Comparison of ENCODE assay signal across 22 mouse cellular contexts in the genomic region with DNA sequence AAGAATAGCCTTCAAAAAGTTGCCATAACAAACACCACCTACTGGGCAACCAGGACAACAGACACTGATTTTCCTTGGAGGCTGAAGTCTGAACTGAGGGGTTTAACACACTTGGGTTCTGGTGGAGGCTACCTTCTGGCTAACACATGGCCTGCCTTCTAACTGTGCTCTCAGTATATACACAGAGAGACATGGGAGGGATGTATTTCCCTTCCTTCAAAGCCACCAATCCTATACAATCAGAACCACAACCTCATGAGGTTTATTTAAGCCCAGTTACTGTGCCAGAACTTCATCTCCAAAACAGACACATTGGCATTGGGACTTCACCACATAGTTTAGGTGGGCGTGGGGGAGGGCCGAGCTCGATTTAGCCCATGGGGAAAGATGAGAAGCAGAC. TPM values are rescaled to one million over a fixed set of nuclear protein-coding genes. Genes with fewer than 3 reads are reported as not detected.
DNase-seq lines count a peak whose midpoint lies in the region; ATAC-seq and TF ChIP-seq lines count a peak whose summit lies in the region.
"Had no signal": no experiment of that assay in that cellular context is flagged by ENCODE, and none has a peak within 500 bp of the region (broad histone marks: within the 10 kb centered on the region; RNA-seq: fewer than 3 reads in every experiment).

No protein-coding gene starts in this region.

- peak; percentile 16; the same call in 1 of the 2 replicates for ATAC-seq in frontal cortex, adult (ENCODE audit: low TSS enrichment)
- ATAC-seq: forebrain, embryonic 15.5 days had no signal

- no peaks in the 10 kb centered on the region for H3K36me3 ChIP-seq in myocyte (ENCODE audit: control insufficient read depth, insufficient read depth)
- H3K36me3 ChIP-seq: embryonic facial prominence, embryonic 12.5 days; forebrain, embryonic 15.5 days; G1E; heart, embryonic 10.5 days; heart, embryonic 15.5 days had no signal

- DNase-seq in frontal cortex, postnatal 36 days (ENCODE audit: low spot score in 2 of 2): no peak
- no peak for DNase-seq in layer of hippocampus, adult 2 months (ENCODE audit: low spot score in 2 of 2)
- no peak for DNase-seq in layer of hippocampus, adult 9-10 months (ENCODE audit: low spot score)
- no peak for DNase-seq in lung, postnatal 14 days
- DNase-seq in retina, embryonic 14.5 days (ENCODE audit: low spot score): no peak
- DNase-seq: adrenal gland, adult 8-10 months; adrenal gland, postnatal 36 days; cerebellum, adult 2 months; cerebellum, postnatal 10 days; embryo, embryonic 11 days; gastrocnemius, postnatal 14 days; heart, postnatal 14 days; kidney, adult 11 months had no signal

- H3K27me3 ChIP-seq in myocyte (ENCODE audit: control insufficient read depth, insufficient read depth, insufficient read length): no peaks in the 10 kb centered on the region
- H3K27me3 ChIP-seq: embryonic facial prominence, embryonic 12.5 days; forebrain, embryonic 15.5 days; heart, embryonic 15.5 days had no signal

- H3K27ac ChIP-seq in layer of hippocampus, adult 2 months: no peak overlapping the region
- H3K27ac ChIP-seq: embryonic facial prominence, embryonic 12.5 days; forebrain, embryonic 15.5 days; heart, embryonic 10.5 days; heart, embryonic 15.5 days; hindbrain, embryonic 14.5 days had no signal

- no peaks in the 10 kb centered on the region for H3K79me2 ChIP-seq in myocyte (ENCODE audit: control insufficient read depth, insufficient read depth)

- peak overlapping the region; percentile 50 for H3K4me2 ChIP-seq in myocyte (ENCODE audit: low read depth)
- H3K4me2 ChIP-seq: embryonic facial prominence, embryonic 12.5 days; forebrain, embryonic 15.5 days; heart, embryonic 15.5 days; hindbrain, embryonic 14.5 days had no signal

- H3ac ChIP-seq in myocyte (ENCODE audit: control insufficient read depth, insufficient read length): no peak overlapping the region

- no peak for TF ChIP-seq POLR2A in myocyte (IDR thresholded peaks at IDR 0.05; ENCODE audit: insufficient read length, low read depth)

- no peak overlapping the region for H3K4me3 ChIP-seq in layer of hippocampus, adult 2 months
- H3K4me3 ChIP-seq in myocyte: no peak overlapping the region
- H3K4me3 ChIP-seq: embryonic facial prominence, embryonic 12.5 days; erythroblast, embryonic 14.5 days; forebrain, embryonic 15.5 days; heart, embryonic 10.5 days; heart, embryonic 15.5 days had no signal

- peak; percentile 18; the same call in 1 of the 2 replicates for TF ChIP-seq CTCF in layer of hippocampus, adult 2 months (conservative IDR thresholded peaks at IDR 0.05)

TF ChIP-seq in myocyte, 11 proteins besides CTCF, POLR2A, EP300 and RAD21:
- TF ChIP-seq TCF3 (IDR thresholded peaks at IDR 0.05; ENCODE audit: insufficient read length, low read depth) (no peak), POLR2AphosphoS2 (IDR thresholded peaks at IDR 0.05; ENCODE audit: insufficient read length, low read depth) (no peak), REST (IDR thresholded peaks at IDR 0.05; ENCODE audit: insufficient read depth, insufficient read length) (no peak), MYOD1 (IDR thresholded peaks at IDR 0.05; ENCODE audit: control insufficient read depth in 1 of 3, insufficient read length in 2 of 3, low read depth in 2 of 3) (no peak), E2F4 (IDR thresholded peaks at IDR 0.05; ENCODE audit: insufficient read depth) (no peak), MAX (IDR thresholded peaks at IDR 0.05; ENCODE audit: low read depth) (no peak), TCF12 (IDR thresholded peaks at IDR 0.05; ENCODE audit: insufficient read depth, poor library complexity, severe bottlenecking) (no peak), MYOG (IDR thresholded peaks at IDR 0.05; ENCODE audit: control insufficient read depth in 1 of 3, insufficient read depth in 1 of 3, insufficient read length in 2 of 3, low read depth in 2 of 3) (no peak), SRF (IDR thresholded peaks at IDR 0.05; ENCODE audit: control insufficient read depth, insufficient read length, low read depth) (no peak), CEBPB (IDR thresholded peaks at IDR 0.05; ENCODE audit: insufficient read depth, poor library complexity, severe bottlenecking) (no peak), USF1 (IDR thresholded peaks at IDR 0.05; ENCODE audit: low read depth) (no peak)
TF ChIP-seq in myocyte: peak in this region for 0.

RNA-seq across cellular contexts. Expression of a gene that starts 50.1 kb away (rescaled TPM):
- 10 to 100 TPM; 23.9 to 24.5 TPM for total RNA-seq in layer of hippocampus, adult 2 months (2021)
- 9.5 TPM for polyA plus RNA-seq in myocyte (2012; fragmentation: generic; extraction: Trizol)
